Mouse (Mus musculus) heart, postnatal 0 days (tissue): ENCODE data around the gene Sec31a. TPM values are rescaled to one million over a fixed set of nuclear protein-coding genes. Genes with fewer than 3 reads are reported as not detected.
"Not testable (repeated sequence)": the region's sequence is repeated elsewhere in the genome, so short reads cannot be mapped to it uniquely, and the experiment has no call there.

Experiments
- ATAC-seq: fragments of 200-750 bp; cut with Nextera tagmentation; 2 replicates; pipeline ENCODE4 v1.8.0; 2017; ENCODE audit warnings: low read depth, moderate number of reproducible peaks, moderate library complexity; ENCODE audit not compliant: insufficient read depth
- DNase-seq: peaks from one replicate; pipeline ENCODE4 v3.0.0-alpha.2; 2016; ENCODE audit warnings: low spot score
- H3K27ac ChIP-seq: fragments of 300-500 bp; sonication (generic); 2 replicates; pipeline ENCODE4 v1.5.1; 2014; ENCODE audit warnings: low read depth, mild to moderate bottlenecking
- H3K27me3 ChIP-seq: fragments of 300-500 bp; sonication (generic); 2 replicates; pipeline ENCODE4 v1.6.1; 2014; ENCODE audit warnings: low read length, mixed read lengths; ENCODE audit not compliant: control insufficient read depth, insufficient read depth
- H3K36me3 ChIP-seq: fragments of 300-500 bp; sonication (generic); replicated peaks from 2 replicates; pipeline ENCODE4 v1.6.1; 2014; ENCODE audit warnings: low read length, mixed read lengths; ENCODE audit not compliant: control insufficient read depth, insufficient read depth
- H3K4me1 ChIP-seq: fragments of 300-500 bp; sonication (generic); 2 replicates; pipeline ENCODE4 v1.6.1; 2014; ENCODE audit warnings: antibody characterized with exemption; ENCODE audit not compliant: control insufficient read depth, insufficient read depth
- H3K4me2 ChIP-seq: fragments of 300-500 bp; sonication (generic); 2 replicates; pipeline ENCODE4 v1.6.1; 2014; ENCODE audit warnings: low read depth, mild to moderate bottlenecking, low read length, moderate library complexity
- H3K4me3 ChIP-seq: fragments of 300-500 bp; sonication (generic); 2 replicates; pipeline ENCODE4 v1.5.1; 2014; ENCODE audit warnings: low read depth, low read length
- H3K9ac ChIP-seq: fragments of 300-500 bp; sonication (generic); replicated peaks from 2 replicates; pipeline ENCODE4 v1.6.1; 2014; ENCODE audit warnings: low read depth, low read length, mixed read lengths
- H3K9me3 ChIP-seq: fragments of 300-500 bp; sonication (generic); replicated peaks from 2 replicates; pipeline ENCODE4 v1.6.1; 2016; ENCODE audit warnings: low read length; ENCODE audit not compliant: control insufficient read depth
- CTCF ChIP-seq: IDR thresholded peaks from 2 replicates; pipeline ENCODE4 v1.5.1; 2016; ENCODE audit warnings: antibody characterized with exemption, control low read depth, low read depth
- EP300 ChIP-seq: IDR thresholded peaks from 2 replicates; pipeline ENCODE4 v1.6.1; 2016; ENCODE audit warnings: antibody characterized with exemption, low read depth
- WGBS: fragments of 180-500 bp; shearing (Covaris S2); extraction: QIAGEN DNeasy Blood & Tissue Kit; methylation state at CpG from one replicate; pipeline ENCODE4 v1.1.7; 2014; 5-methylcytosine and 5-hydroxymethylcytosine counted together
- polyA plus RNA-seq: library from polyadenylated mRNA; unstranded; fragments of >200 nt; fragmentation: Nextera tagmentation; extraction: Ambion mirVana; gene quantifications from 2 replicates; pipeline ENCODE4 v1.2.1, GENCODE M21; 2015
- total RNA-seq: library from RNA; depleted of rRNA; stranded (reverse); fragments of >200 nt; gene quantifications from 2 replicates; pipeline ENCODE4 v1.2.3, GENCODE M21; 2014; ENCODE audit warnings: low replicate concordance

Gene Sec31a
- total and polyA plus RNA-seq, 2 experiments from 2014 or later: 101 to 258 TPM

- Histone ChIP-seq H3K4me2 (peak overlapping the region; percentile 79), H3K4me1 (peaks cover 32% of the 10 kb centered on the region), H3K27ac (peak overlapping the region; percentile 89), H3K27me3 (no peaks in the 10 kb centered on the region), H3K36me3 (peaks cover 31% of the 10 kb centered on the region), H3K9me3 (no peaks in the 10 kb centered on the region), H3K4me3 (peak overlapping the region; percentile 68), H3K9ac (peak overlapping the region; percentile 66)
- ATAC-seq (peak; percentile 22; the same call in 1 of the 2 replicates), DNase-seq (no peak)
- no peak for TF ChIP-seq CTCF
- TF ChIP-seq EP300: no peak
- 1% methylated on average over 20 of the region's 20 CpGs for WGBS
Measured at GRCm38 (mm10) chr5:100428734-100429343, 12.8 kb upstream of the Sec31a start.

GRCm38 (mm10) chr5:100428031-100428733, 12.1 kb upstream of the Sec31a start:
- peak overlapping the region; percentile 30; the same call in 1 of the 2 replicates for H3K27ac ChIP-seq
- DNase-seq (no peak), ATAC-seq (no peak)
- peak overlapping the region; percentile 66 for H3K9ac ChIP-seq
- no peaks in the 10 kb centered on the region for H3K9me3 ChIP-seq
- peak overlapping the region; percentile 79 for H3K4me2 ChIP-seq
- H3K36me3 ChIP-seq: peaks cover 37% of the 10 kb centered on the region
- peak overlapping the region; percentile 68 for H3K4me3 ChIP-seq
- H3K27me3 ChIP-seq: no peaks in the 10 kb centered on the region
- WGBS: 4% methylated on average over 5 of the region's 5 CpGs
- H3K4me1 ChIP-seq: peaks cover 32% of the 10 kb centered on the region
- no peak for TF ChIP-seq CTCF
- TF ChIP-seq EP300: no peak

GRCm38 (mm10) chr5:100427276-100427675, 11.2 kb upstream of the Sec31a start:
- Histone ChIP-seq H3K4me2 (peak overlapping the region; percentile 79), H3K9ac (peak overlapping the region; percentile 66; the same call in 1 of the 2 replicates), H3K36me3 (peaks cover 46% of the 10 kb centered on the region), H3K9me3 (no peaks in the 10 kb centered on the region), H3K4me3 (peak overlapping the region; percentile 68; the same call in 1 of the 2 replicates), H3K27me3 (no peaks in the 10 kb centered on the region), H3K4me1 (peaks cover 32% of the 10 kb centered on the region), H3K27ac (no peak overlapping the region)
- WGBS: 57% methylated on average over 9 of the region's 9 CpGs
- ATAC-seq (no peak), DNase-seq (no peak)
- TF ChIP-seq CTCF: no peak
- TF ChIP-seq EP300: no peak

- DNase-seq, H3K4me2 ChIP-seq, H3K4me3 ChIP-seq, H3K9me3 ChIP-seq, H3K9ac ChIP-seq, ATAC-seq, H3K27ac ChIP-seq, H3K27me3 ChIP-seq: not testable (repeated sequence)
- Histone ChIP-seq H3K4me1 (peaks cover 31% of the 10 kb centered on the region), H3K36me3 (peaks cover 60% of the 10 kb centered on the region)
- WGBS: 92% methylated on average over 2 of the region's 2 CpGs
Measured at GRCm38 (mm10) chr5:100425823-100426222, 9.8 kb upstream of the Sec31a start.

GRCm38 (mm10) chr5:100424252-100424651, 8.2 kb upstream of the Sec31a start:
- no peak for TF ChIP-seq EP300
- TF ChIP-seq CTCF: no peak
- H3K27ac ChIP-seq: no peak overlapping the region; the same call in 1 of the 2 replicates
- no peak overlapping the region for H3K4me2 ChIP-seq
- no peak for DNase-seq
- H3K4me1 ChIP-seq: peaks cover 23% of the 10 kb centered on the region
- ATAC-seq: no peak
- no peak overlapping the region for H3K4me3 ChIP-seq
- peak overlapping the region; percentile 40; the same call in 1 of the 2 replicates for H3K9ac ChIP-seq
- H3K9me3 ChIP-seq: no peaks in the 10 kb centered on the region
- WGBS: 67% methylated on average over 3 of the region's 3 CpGs
- H3K36me3 ChIP-seq: peaks cover 73% of the 10 kb centered on the region
- no peaks in the 10 kb centered on the region for H3K27me3 ChIP-seq
